Mouse (Mus musculus): ENCODE data around the gene 1810055G02Rik. TPM values are rescaled to one million over a fixed set of nuclear protein-coding genes. Genes with fewer than 3 reads are reported as not detected.
A peak's percentile ranks its signal among the peaks of the same experiment; 100 is the strongest.

1810055G02Rik gene
- polyA plus RNA-seq, 1 experiment from 2014 or later, result 9.2 TPM

DNA sequence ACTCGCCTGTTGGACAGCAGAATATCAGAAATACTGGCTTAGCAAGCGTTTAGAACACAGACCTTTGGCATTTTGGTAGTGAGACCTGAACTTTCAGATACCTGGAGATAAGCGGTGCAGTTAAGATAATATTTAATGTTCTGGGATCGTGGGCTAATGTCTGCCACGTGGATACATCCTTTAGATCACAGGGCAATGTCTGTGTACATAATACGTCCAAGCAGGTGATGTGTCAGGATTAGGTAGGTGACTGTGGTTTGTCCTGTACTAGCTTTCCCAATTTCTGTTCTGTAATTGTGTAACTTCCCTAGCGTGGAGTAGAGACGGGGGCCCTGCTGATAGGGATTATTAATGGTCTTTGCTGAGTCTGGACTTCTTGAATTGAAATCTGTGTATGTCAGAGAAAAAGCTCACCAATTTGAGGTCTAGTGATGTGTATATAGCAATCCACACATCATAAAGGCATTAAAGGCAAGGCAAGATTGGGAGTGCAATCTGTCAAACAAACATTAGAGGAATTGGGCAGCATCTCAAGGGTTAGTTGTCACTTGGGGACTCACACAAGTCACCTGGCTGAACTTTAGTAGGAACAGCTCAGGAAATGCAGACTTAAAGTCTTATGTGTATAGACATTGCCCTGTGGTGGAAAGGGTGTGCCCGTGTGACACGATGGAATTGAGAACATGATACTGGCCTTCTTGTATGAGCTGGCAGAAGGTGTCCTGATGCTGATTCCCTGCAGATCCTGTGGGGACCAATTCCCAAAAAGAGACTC is 1.1 kb downstream of the 1810055G02Rik start:
- H3K4me3 ChIP-seq (ENCODE audit: inconsistent target), result peak overlapping the region; percentile 64
- H3K79me2 ChIP-seq (ENCODE audit: inconsistent target), result no peaks in the 10 kb centered on the region
- 43% methylated on average over 10 of the region's 10 CpGs for WGBS (ENCODE audit: missing documents)
- no peaks in the 10 kb centered on the region for H3K36me3 ChIP-seq (ENCODE audit: inconsistent target)
- no peak overlapping the region for H3K27ac ChIP-seq

DNA sequence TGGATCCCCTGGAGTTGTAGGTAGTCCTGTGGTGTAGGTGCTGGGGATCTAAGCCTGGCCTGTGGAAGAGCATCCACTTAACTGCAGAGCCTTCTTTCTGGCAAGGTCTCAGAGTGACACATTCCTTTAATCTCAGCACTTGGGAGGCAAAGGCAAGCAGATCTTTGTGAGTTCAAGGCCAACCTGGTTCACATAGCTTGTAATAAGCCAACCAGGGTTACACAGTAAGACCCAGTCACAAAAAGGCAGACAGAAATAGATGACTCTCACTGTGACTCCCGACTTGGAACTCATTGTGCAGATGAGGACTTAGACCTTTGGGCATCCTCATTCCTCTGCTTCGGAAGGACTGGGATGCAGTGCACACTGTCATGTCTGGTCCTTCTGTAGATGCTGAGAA is 2.3 kb downstream of the 1810055G02Rik start:
- H3K4me3 ChIP-seq (ENCODE audit: inconsistent target), result no peak overlapping the region
- no peak overlapping the region for H3K27ac ChIP-seq
- 93% methylated on average over 2 of the region's 2 CpGs for WGBS (ENCODE audit: missing documents)
- H3K36me3 ChIP-seq (ENCODE audit: inconsistent target), result no peaks in the 10 kb centered on the region
- no peaks in the 10 kb centered on the region for H3K79me2 ChIP-seq (ENCODE audit: inconsistent target)

DNA sequence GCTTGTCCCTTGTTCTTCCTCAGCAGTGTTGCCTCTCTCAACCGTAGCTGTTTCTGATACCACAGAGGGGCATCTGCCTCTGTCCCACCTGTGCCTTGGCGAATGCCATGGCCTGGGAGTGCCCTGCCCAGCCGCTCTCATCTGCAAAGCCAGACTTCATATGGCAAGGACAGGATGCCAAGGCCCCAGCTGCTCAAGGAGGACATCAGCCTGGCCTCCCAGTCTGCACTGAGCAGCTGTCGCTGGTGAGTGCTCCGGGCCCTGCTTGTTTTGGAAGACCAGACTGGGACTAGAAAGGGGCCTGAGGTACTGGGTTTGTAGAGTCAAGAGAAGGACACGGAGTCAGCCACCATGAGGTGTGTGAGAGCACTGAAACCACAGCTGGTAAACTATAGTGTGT is 6.3 kb downstream of the 1810055G02Rik start:
- H3K36me3 ChIP-seq (ENCODE audit: inconsistent target), result no peaks in the 10 kb centered on the region
- H3K4me3 ChIP-seq (ENCODE audit: inconsistent target), result no peak overlapping the region
- H3K79me2 ChIP-seq (ENCODE audit: inconsistent target), result no peaks in the 10 kb centered on the region
- 98% methylated on average over 5 of the region's 6 CpGs for WGBS (ENCODE audit: missing documents)
- H3K27ac ChIP-seq, result no peak overlapping the region

DNA sequence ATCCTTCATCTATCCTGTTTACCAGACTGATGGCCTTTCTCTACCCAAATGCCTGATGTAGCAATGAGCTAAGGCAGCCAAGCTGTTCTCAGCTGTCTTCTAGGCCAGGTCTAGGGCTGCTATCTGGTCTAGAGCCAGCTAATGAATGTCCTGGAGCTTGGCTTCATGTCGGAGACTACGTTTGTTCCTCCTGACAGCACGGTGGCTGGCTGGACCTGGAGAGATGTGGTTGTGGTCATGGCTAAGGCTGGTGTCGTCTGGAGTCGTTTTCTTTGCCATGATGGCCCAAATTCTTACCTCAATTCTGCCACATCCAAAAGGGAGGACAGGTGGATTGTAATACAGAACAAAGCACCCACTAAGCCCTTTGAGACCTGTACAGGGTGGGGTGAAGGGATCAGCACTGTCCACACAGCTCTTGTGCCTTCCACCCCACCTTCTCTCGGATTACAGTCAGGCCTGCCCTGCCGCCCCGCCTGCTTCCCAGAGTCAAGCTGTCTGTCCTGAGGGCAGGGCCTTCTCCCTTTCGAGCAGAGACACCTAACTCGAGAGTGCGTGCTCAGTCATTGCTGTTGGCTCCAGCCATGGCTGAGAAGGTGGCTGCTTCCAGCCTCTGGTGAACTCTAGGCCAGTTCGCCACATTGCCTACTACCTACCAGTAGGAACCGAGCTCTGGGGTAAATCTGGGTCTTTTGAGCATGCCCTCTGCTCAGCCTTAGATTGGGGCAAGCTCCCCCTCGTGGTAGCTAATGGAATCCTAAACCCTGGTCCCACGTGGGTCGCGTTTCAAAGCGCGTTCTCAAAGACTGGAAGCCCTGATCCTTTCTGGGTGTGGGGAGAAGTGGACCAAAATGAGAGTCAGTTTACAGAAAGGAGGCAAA is 10.6 kb downstream of the 1810055G02Rik start:
- H3K27ac ChIP-seq, result no peak overlapping the region
- 51% methylated on average over 19 of the region's 19 CpGs for WGBS (ENCODE audit: missing documents)
- no peaks in the 10 kb centered on the region for H3K79me2 ChIP-seq (ENCODE audit: inconsistent target)
- H3K36me3 ChIP-seq (ENCODE audit: inconsistent target), result no peaks in the 10 kb centered on the region
- peak overlapping the region; percentile 22; the same call in 1 of the 2 replicates for H3K4me3 ChIP-seq (ENCODE audit: inconsistent target)

DNA sequence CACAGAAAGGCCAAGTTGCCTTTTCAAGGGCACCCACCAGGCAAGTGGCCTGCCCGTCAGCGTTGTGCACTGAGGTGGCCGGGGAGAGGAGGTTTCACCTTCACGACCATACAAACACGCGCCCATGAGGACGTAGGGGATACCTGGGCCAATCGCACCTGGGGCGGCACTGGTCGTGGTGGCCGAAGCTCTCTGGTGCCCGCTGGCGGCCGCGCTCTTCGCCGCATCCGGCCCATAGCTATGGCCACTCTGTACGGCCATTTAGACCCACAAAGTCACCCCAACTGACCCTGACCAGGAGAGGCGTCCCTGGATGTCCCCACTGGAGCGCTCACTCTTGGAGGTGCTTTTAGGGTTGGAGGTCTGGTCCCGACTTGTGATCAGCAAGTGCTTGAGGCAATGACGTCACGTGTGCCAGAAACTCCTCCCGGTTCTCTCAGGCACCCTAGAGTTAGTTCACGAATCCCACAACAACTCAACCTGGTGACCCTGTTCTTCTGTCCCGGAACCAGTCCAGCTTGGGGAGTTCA is 11.3 kb downstream of the 1810055G02Rik start:
- Histone ChIP-seq H3K4me3 (ENCODE audit: inconsistent target) (peak overlapping the region; percentile 22; the same call in 1 of the 2 replicates), H3K27ac (no peak overlapping the region), H3K36me3 (ENCODE audit: inconsistent target) (no peaks in the 10 kb centered on the region), H3K79me2 (ENCODE audit: inconsistent target) (no peaks in the 10 kb centered on the region)
- under 1% methylated on average over 26 of the region's 27 CpGs for WGBS (ENCODE audit: missing documents)

DNA sequence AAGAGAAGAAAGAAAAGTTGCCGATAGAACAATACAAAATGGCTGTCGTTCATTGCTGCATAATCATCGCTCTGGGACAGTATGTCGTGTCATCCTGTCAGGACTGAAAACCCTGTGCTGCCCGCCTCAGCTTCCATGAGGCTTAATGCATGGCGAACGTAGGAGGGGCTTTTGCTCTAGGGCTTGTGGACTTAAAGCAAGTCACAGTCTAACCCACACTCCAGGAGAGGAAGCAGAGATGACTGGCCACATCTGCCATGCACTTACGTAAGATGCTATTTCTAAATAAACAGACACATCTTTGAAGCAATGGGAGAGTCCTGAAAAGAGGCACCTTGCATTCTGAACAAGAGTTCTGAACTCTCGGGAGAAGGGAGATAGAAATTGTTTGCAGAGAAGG is 15.1 kb downstream of the 1810055G02Rik start:
- Histone ChIP-seq H3K36me3 (ENCODE audit: inconsistent target) (no peaks in the 10 kb centered on the region), H3K4me3 (ENCODE audit: inconsistent target) (no peak overlapping the region), H3K27ac (no peak overlapping the region), H3K79me2 (ENCODE audit: inconsistent target) (no peaks in the 10 kb centered on the region)
- WGBS (ENCODE audit: missing documents), result 54% methylated on average over 9 of the region's 9 CpGs

DNA sequence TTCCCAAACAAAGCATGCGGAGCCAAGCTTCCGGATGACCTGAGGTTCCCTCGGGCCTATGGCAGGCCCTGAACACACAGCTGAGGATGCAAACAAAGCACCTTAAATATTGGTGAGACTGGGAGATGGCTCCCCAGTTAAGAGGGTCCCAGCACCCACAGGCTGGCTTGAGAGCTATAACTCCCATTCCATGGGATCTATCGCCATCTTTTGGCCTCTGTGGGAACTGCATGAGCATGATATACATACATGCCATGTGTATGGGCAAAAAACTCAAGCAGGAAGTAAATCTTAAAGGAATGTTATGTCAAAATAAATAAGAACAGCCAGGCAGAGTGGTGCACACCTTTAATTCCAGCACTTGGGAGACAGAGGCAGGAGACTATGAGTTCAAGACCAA is 15.8 kb downstream of the 1810055G02Rik start:
- Histone ChIP-seq H3K4me3 (ENCODE audit: inconsistent target) (no peak overlapping the region), H3K27ac (no peak overlapping the region), H3K79me2 (ENCODE audit: inconsistent target) (no peaks in the 10 kb centered on the region), H3K36me3 (ENCODE audit: inconsistent target) (no peaks in the 10 kb centered on the region)
- 79% methylated on average over 4 of the region's 4 CpGs for WGBS (ENCODE audit: missing documents)

DNA sequence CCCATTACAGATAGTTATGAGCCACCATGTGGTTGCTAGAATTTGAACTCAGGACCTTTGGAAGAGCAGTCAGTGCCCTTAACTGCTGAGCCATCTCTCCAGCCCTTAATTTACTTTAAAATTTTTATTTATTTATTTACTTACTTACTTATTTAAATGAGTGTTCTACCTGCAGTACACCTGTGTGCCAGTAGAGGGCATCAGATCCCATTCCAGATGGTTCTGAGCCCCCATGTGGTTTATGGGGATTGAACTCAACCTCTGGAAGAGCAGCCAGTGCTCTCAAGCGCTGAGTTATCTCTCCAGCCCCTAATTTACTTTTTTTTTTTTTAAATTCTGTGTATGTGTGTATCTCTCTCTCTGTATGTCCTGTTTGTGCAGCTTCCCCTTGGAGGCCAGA is 16.7 kb downstream of the 1810055G02Rik start:
- no peaks in the 10 kb centered on the region for H3K79me2 ChIP-seq (ENCODE audit: inconsistent target)
- no peak overlapping the region for H3K27ac ChIP-seq
- H3K4me3 ChIP-seq (ENCODE audit: inconsistent target), result no peak overlapping the region
- WGBS (ENCODE audit: missing documents), result 0% methylated on average over 1 of the region's 1 CpGs
- no peaks in the 10 kb centered on the region for H3K36me3 ChIP-seq (ENCODE audit: inconsistent target)

DNA sequence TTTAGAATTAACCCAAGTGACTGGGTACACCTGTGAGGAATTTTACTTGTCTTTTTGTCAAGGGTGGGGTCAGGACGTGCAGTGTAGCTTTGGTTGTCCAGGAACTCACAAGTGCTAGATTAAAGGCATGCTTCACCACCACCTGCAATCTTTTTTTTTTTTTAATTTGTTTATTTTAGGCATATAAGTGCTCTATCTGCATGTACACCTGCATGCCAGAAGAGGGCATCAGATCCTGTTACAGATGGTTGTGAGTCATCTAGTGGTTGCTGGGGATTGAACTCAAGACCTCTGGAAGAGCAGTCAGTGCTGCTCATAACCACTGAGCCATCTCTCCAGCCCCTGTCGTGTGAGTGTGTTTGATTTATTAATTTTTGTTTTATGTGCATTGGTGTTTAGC is 20.8 kb downstream of the 1810055G02Rik start:
- no peak overlapping the region for H3K4me3 ChIP-seq (ENCODE audit: inconsistent target)
- no peaks in the 10 kb centered on the region for H3K36me3 ChIP-seq (ENCODE audit: inconsistent target)
- no peak overlapping the region for H3K27ac ChIP-seq
- no peaks in the 10 kb centered on the region for H3K79me2 ChIP-seq (ENCODE audit: inconsistent target)
- 92% methylated on average over 2 of the region's 2 CpGs for WGBS (ENCODE audit: missing documents)

DNA sequence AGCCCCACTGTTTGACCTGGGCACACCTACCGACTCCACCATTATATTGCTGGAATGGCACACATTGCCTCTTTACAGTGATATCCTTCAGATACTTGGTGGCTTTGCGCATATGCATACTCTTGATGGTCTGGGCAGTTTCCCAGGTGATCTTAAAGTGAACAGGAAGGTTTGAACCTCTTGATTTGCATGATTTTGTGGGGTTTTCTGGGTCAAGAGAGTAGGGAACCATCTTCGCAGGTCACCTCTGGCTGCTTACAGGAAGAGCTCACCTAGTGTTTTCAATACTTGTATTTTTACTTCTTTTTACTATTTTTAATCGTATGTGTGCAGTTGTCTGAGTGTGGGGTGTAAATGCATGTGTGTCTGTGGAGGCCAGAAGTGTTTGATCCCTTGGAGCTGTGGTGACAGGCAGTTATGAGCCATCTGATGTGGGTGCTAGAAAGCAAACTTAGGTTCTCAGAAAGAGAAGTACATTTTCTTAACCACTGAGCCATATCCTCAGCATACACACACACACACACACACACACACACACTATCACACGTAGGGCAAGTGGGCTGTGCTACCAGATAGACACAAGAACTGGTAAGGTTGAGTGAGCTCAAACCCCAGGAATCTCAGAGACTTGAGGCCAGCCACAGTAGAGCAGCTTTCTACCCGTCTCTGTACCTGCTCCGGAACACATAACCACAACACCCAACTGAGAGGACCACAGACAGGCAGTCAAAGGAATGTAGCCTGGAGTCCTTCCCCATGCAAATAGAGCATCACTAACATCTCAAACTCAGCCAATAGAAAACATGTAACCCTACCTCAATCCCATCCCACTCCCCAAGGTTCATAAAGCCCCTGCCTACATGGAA is 22.9 kb downstream of the 1810055G02Rik start:
- H3K36me3 ChIP-seq (ENCODE audit: inconsistent target), result no peaks in the 10 kb centered on the region
- H3K4me3 ChIP-seq (ENCODE audit: inconsistent target), result no peak overlapping the region
- no peak overlapping the region for H3K27ac ChIP-seq
- H3K79me2 ChIP-seq (ENCODE audit: inconsistent target), result no peaks in the 10 kb centered on the region
- WGBS (ENCODE audit: missing documents), result 59% methylated on average over 6 of the region's 7 CpGs

DNA sequence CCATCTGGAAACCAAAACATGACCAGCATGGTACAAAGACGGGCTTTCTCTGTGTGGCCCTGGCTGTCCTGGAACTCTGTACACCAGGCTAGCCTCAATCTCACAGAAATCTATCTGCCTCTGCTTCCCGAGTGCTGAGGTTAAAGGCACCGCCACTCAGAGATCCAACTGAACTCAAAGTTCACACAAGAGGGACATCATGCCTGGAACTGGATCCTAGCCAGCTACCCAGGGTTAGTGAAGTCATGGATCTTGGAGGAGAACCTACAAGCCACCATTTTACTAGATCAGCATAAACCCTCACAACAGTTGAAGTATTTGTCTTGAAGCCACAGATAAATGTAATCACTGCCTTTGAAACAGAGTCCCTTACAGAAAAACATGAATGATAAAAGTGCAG is 27.9 kb downstream of the 1810055G02Rik start:
- no peak overlapping the region for H3K27ac ChIP-seq
- H3K36me3 ChIP-seq (ENCODE audit: inconsistent target), result no peaks in the 10 kb centered on the region
- H3K79me2 ChIP-seq (ENCODE audit: inconsistent target), result no peaks in the 10 kb centered on the region
- H3K4me3 ChIP-seq (ENCODE audit: inconsistent target), result no peak overlapping the region
- WGBS (ENCODE audit: missing documents), result 96% methylated on average over 3 of the region's 3 CpGs

DNA sequence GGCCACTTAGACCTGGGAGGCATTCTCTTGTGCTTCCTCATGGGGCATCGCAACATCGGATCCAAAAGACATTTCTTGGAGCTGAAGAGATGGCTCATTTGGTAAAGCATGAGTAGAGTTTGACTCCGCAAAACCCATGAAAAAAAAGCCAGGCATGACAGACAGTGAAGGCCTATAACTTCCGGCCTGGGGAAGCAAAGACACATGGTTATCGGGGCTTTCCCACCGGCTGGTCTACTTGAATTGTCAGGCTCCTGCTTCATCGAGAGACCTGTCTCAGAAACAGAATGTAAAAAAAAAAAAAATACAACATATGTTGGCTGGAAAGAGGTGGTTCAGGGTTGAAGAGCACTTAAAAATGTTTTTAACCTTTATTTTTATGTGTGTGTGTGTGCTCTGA is 31.6 kb downstream of the 1810055G02Rik start:
- no peak overlapping the region for H3K4me3 ChIP-seq (ENCODE audit: inconsistent target)
- no peaks in the 10 kb centered on the region for H3K36me3 ChIP-seq (ENCODE audit: inconsistent target)
- no peaks in the 10 kb centered on the region for H3K79me2 ChIP-seq (ENCODE audit: inconsistent target)
- no peak overlapping the region for H3K27ac ChIP-seq
- 97% methylated on average over 7 of the region's 7 CpGs for WGBS (ENCODE audit: missing documents)

DNA sequence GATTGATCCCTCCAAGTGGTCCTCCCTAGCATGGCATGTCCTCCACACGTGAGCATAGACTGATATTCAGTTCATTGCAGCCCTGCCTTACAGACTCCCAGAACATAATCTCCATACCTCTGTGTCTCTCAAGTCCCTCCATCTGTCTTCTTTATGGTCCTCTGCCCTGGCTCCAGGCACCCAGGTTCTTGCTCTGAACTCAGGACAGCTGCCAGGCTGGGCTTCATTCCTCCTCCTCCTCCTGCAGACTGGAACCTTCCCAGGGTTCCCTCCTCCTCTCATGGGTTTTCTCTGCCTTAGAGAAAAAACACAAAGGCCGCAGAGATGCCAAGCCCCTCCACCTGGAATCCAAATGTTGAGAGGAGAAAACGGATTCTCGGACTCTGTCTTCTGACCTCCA is 34.6 kb downstream of the 1810055G02Rik start:
- no peaks in the 10 kb centered on the region for H3K79me2 ChIP-seq (ENCODE audit: inconsistent target)
- no peaks in the 10 kb centered on the region for H3K36me3 ChIP-seq (ENCODE audit: inconsistent target)
- 95% methylated on average over 4 of the region's 4 CpGs for WGBS (ENCODE audit: missing documents)
- H3K27ac ChIP-seq, result no peak overlapping the region
- H3K4me3 ChIP-seq (ENCODE audit: inconsistent target), result no peak overlapping the region

DNA sequence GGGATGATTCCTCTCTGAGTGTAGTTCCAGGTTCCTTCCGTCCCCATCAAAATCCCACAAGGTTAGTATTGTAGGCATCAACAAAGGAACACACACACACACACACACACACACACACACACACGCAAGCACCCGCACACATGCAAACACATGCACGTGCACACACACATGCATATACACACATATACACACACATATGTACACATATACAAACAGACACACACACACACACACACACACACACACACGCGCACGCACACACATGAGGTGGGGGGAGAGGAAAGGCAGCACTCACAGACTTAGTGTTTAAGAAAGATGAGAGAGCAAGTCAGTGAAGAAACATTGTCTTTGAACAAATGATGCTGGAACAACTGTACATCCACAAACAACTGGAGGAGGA is 35.3 kb downstream of the 1810055G02Rik start:
- Histone ChIP-seq H3K4me3 (ENCODE audit: inconsistent target) (no peak overlapping the region), H3K36me3 (ENCODE audit: inconsistent target) (no peaks in the 10 kb centered on the region), H3K27ac (no peak overlapping the region), H3K79me2 (ENCODE audit: inconsistent target) (no peaks in the 10 kb centered on the region)
- 90% methylated on average over 4 of the region's 7 CpGs for WGBS (ENCODE audit: missing documents)
